ENCODE assay signal across 23 mouse cellular contexts in genomic region chr11:12343686-12344085, GRCm38 (mm10).
DNase-seq lines count a peak whose midpoint lies in the region; ATAC-seq lines count a peak whose summit lies in the region.
"Had no signal": no experiment of that assay in that cellular context is flagged by ENCODE, and none has a peak within 500 bp of the region (broad histone marks: within the 10 kb centered on the region; RNA-seq: fewer than 3 reads in every experiment).

No protein-coding gene starts in this region.

- ATAC-seq in frontal cortex, adult (ENCODE audit: low TSS enrichment) = peak; percentile 94
- ATAC-seq: activated CD4-positive, CD25-positive, alpha-beta regulatory T cell, adult 4 months; forebrain, embryonic 16.5 days; intestine, postnatal 0 days; midbrain, embryonic 15.5 days had no signal

- intact Hi-C loops in left cerebral cortex, postnatal 4 days (cut with DNase I) = no loop called here

- DNase-seq in frontal cortex, postnatal 10 days (ENCODE audit: low spot score in 2 of 2) = no peak
- peak; percentile 47 for DNase-seq in left cerebral cortex, adult 11 months (ENCODE audit: low spot score)
- DNase-seq in left cerebral cortex, postnatal 4 days = no peak
- peak; percentile 52 to 64 for DNase-seq in frontal cortex, postnatal 36 days (ENCODE audit: low spot score in 2 of 2)
- DNase-seq in telencephalon, adult 2 months (ENCODE audit: low read depth, low spot score) = peak; percentile 78
- DNase-seq in adipocyte (ENCODE audit: low spot score) = no peak
- DNase-seq: adrenal gland, adult 8-10 months; cerebellum, adult 11 months; cerebellum, adult 9-10 months; gastrocnemius, adult 2 months; gastrocnemius, postnatal 36 days; heart, postnatal 10 days; kidney, adult 9 months; kidney, postnatal 10 days; liver; lung, embryonic 14.5 days; lung, postnatal 14 days; thymus, postnatal 14 days had no signal

Comparison
In these comparisons a context has a peak if more than half of its experiments do, and no peak if none do; other contexts are left out.
1. DNase-seq: peak in left cerebral cortex, adult 11 months (single experiment), frontal cortex, postnatal 36 days (2 of 2) and telencephalon, adult 2 months (single experiment); none in frontal cortex, postnatal 10 days (0 of 2), left cerebral cortex, postnatal 4 days (single experiment) and adipocyte (single experiment).